Mouse (Mus musculus): ENCODE results near the gene Hsd17b12. TPM values are rescaled to one million over a fixed set of nuclear protein-coding genes. Genes with fewer than 3 reads are reported as not detected.

Gene Hsd17b12
- total RNA-seq, 2 experiments from 2014 or later: 20.0 to 20.8 TPM

DNA sequence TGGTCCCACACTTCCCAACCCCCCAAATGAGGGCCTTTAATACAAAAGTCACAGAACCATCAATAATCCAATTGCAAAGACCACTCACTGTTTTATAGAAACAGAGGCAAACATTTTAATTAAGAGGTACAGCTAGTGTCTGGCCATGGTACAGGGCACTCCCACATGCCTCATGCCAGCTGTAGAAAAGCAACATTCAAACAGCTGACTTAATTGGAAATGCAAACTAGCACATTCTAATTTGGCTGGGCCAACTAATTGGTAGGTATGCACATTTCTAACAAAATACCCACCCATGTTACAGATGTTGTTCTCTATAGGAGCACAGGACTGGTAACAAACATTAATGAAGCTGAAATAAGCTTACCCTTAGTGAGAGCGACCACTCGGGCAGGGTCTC, 54.0 kb downstream of the Hsd17b12 start:
- DNase-seq (ENCODE audit: low spot score): no peak
- intact Hi-C loops (cut with DNase I): no loop called here

DNA sequence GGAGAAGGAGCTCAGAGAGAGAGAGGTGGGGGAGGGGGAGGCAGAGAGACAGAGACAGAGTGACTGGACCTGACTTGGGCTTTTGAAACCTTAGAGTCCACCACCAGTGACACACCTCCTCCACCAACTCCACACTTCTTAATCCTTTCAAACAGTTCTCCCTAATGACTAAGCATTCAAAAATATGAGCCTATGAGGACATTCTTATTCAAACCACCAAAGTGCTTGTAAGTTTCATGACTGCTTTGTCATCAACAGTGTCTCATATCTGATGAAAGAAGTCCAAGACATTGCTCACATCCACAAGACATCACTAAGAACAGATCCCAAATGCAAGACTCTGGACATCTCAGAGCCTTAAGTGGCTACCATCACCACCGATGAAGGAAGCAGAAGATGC, 67.9 kb downstream of the Hsd17b12 start:
- no peak for DNase-seq (ENCODE audit: low spot score)
- intact Hi-C loops (cut with DNase I): no loop called here

DNA sequence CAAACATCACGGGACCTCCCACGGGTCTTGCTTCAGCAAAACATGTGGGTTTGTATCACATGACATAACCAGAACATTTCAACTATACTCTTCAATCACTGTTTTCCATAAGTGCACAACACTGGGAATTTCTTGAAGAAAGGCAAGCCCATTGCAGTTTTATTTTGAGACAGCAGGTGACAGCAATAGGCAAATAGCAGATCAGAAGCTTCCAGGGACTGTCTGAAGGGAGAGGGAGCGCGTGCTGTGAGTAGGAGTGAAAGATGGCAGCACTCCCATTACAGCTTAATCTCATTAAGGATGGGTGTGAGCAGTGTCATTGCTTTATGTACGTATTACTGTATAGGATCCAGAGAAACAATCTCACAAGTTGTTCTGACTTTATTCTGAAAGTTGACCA, 88.3 kb downstream of the Hsd17b12 start:
- DNase-seq (ENCODE audit: low spot score): no peak
- intact Hi-C loops (cut with DNase I): no loop called here

DNA sequence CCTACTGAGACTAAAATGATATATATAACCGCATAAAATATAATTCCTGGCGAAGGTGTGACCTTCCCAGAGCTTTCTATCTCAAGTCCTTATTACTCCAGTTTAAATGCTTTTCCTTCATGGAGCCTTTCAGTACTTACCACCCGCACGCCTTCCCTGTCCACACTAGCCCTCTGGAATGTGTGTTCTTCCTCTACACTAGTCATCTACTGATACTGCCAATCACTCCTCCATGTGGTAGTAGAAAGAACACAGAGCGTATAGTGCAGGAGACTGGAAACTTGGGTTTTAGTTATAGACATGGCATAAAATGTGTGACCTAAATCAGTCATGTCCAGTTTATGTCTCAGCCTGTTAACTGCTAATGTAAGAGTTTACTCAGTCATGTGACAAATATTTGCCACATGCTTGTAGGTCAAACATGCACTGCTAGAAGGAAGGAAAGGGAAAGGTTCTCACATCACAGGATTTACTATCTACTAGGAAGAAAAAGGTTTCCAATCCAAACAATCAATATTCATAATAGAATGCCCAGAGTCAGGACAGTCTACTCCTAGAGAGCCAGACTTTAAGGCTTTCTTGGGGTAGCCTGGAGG, 91.1 kb downstream of the Hsd17b12 start:
- intact Hi-C loops (cut with DNase I): no loop called here

DNA sequence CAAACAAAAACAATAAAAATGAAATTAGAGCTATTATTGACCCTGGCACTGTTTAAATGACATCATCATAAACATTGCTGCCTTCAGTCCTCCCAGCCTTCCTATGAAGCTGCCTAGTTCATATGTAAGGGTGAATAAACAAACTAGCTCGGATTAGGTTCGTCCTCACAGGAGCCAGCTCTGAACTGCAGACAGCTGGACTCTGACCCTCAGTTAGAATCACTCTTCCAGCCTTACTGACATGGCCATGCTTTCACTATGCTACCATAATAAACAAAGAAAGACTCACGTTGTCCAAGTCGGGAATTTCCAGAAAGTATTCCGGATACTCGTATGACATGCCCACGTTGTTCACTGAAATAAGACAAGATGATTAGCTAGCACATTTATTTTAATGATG, 91.6 kb downstream of the Hsd17b12 start:
- intact Hi-C loops (cut with DNase I): no loop called here
- DNase-seq (ENCODE audit: low spot score): no peak

More for the DNA sequence above, 91.1 kb downstream of the Hsd17b12 start:
- no peak for DNase-seq (ENCODE audit: low spot score)

DNA sequence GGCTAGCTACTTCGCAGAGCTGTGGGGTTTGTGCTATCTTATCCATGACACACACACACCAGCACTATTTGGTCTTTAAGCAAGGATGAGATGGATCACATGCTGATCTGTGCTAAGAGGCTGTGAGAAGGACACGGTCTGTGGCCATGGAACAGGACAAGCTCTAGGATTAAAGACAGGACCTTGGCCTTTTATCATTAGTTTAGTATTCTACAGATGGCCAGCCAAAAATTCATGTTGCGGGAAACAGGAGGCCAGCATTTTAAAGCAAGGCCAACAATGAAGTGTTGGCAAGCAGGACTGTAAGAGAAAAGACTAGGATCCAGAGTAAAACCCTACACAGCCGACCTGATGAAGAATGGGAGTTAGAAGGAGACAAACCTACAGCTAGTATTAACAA, 95.0 kb downstream of the Hsd17b12 start:
- intact Hi-C loops (cut with DNase I): no loop called here
- DNase-seq (ENCODE audit: low spot score): no peak

DNA sequence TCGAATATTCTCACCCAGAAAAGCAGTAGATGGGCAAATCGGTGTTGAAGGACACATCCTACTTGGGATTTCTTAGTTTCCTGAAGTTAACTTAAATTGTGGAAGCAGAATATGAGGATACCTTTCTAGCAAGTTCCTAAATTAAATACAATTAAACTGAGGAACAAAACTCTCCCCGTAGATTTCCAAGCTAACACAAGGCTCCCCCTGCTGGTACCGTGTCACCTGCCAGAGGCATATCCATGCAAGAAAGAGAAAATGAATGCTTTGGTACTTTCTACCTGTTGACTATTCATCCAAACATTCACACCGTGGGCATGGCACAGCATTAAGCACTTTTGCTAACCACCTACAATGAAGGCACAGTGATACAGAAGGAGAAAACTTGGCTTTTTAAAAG, 98.3 kb downstream of the Hsd17b12 start:
- intact Hi-C loops (cut with DNase I): loop anchor here (5.0 kb wide), 1 partner anchor 233 kb away; no protein-coding TSS in a partner anchor
- DNase-seq (ENCODE audit: low spot score): no peak

DNA sequence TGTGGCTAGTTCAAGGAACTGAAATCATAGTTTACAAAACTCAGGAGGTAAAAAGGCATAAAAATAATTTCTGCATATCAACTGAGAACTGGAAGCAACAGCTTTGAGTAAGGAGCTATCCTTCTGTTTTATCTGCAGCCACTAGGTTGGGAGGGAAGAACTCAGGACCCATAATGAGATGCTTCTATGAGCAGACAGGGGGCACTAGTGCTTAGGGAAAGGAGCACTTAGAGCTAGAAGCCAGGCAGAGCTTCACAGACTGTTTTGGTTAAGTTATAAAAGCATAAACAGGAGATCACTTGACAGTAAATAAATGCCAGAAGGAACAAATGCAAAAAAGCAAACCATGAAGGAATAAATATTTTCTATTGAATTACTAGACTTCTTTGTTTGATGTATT, 103.0 kb downstream of the Hsd17b12 start:
- no peak for DNase-seq (ENCODE audit: low spot score)
- intact Hi-C loops (cut with DNase I): loop anchor here (1.0 to 5.0 kb wide), 2 partner anchors 190 to 237 kb away; no protein-coding TSS in a partner anchor

DNA sequence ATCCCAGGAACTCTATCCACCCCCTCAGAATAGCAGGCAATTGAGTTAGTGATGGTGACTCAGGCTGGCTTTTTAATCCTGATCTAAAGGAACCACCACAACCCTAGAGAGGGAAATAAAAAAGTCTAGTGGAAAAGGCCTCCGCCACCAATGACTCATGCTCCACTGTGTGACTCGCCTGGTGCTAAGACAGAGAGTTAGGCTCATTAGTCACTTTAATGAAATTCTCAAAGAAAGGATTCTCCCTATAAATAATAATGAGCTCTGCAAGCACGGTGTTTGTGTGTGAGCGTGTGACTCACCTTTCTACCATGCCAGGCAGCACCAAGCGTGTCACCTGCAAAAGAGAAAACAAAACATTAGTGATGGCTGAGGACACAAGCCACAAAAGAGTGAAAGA, 105.8 kb downstream of the Hsd17b12 start:
- intact Hi-C loops (cut with DNase I): no loop called here
- no peak for DNase-seq (ENCODE audit: low spot score)

DNA sequence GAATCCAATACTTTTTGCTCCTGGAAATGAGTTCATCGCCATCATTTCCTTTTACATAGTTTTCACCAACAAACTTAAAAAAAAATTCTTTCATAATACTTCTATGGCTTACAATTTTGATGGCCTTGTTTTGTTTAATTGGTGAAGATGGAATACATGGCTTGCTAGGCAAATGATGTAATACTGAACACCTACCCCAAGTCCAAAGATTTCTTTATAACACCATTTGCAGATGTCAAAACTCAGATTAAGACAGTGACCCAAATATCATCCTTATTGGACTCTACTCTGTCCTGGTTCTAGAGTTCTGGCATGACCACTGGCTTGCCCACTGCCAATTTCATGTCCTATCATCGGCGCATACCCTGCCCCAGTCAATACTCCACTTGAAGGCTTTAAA, 106.9 kb downstream of the Hsd17b12 start:
- intact Hi-C loops (cut with DNase I): no loop called here
- no peak for DNase-seq (ENCODE audit: low spot score)

DNA sequence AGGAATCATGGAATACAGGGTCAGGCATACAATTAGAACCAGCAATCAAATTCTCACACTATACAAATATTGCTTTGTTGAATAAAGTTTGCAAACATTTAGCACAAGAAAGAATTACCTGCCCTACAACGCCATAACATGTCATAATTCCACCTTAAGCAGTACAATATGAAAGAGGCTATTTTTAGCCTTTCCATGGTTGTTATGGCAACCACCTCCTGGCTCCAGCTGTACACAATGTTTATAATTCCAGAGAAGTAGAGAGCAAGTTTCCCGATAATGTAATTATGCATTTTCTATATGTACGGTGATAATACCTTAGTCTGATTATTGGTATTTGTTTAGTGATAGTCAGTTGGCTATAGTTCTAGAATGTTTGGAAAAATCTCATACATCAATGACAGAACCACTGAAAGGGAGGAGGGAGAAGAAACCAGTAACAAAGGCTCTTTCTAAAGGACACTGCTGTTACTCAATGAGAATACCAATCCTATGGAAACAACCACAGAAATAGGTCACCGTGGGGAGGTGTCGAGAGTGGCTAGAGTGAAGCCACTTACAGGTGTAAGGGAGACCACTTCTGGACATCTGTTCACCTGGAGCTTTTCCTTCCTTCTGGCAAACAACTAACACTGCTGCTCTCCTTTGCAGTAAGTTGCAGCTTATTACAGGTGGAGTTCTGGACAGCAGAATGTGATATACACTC, 108.1 kb downstream of the Hsd17b12 start:
- intact Hi-C loops (cut with DNase I): no loop called here
- no peak for DNase-seq (ENCODE audit: low spot score)

DNA sequence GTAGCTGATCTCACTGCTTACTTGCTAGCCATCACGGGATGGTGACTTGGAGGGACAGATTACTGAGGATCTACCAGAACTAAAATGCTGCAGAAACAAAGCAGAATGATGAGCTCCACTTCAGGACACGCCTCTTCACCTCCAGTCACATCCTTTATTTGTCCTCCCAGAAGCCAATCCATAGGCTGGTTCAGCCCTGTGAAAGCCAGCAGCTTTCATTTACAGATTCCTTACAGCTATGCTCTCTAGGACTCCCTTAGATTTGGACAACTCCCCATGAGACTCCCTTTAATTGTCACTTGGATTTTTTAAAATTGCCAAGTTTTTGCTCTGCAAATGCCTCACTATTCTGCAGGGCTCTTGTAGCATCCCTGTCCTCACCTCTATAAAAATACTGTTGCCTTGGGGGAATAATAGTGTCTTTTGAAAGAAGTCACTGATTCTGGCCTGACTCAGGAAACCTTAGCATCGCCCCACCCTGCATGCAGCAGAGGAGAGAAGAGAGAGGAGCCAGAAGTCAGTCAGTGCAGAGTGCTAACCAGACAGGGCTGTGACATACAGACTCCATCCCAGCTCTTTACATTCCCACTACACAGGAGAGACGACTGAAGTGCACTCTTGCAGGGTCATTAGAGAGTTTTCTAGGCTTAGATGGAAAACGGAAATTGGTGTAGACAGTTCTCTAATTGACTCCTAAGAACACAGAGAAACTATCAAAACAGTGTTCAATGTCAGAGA, 108.9 kb downstream of the Hsd17b12 start:
- no peak for DNase-seq (ENCODE audit: low spot score)
- intact Hi-C loops (cut with DNase I): no loop called here

DNA sequence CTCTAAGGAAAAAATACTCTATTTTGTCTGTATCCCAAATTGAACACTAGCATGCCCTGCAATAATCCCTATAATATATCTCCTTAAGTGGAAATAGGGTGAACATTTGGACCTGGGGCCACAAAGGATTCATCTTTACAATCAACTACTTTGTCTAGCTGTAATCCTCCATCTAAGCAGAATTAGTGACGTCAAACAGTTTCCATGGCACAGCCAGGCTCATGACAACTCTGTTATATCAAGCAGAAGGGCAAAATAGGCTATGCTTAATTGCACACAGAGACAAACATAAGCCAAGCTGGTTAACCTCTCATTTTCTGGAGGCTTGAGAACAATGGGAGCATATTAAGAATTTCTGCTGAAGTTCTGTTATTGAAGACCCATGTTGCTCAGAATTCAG, 109.5 kb downstream of the Hsd17b12 start:
- intact Hi-C loops (cut with DNase I): no loop called here
- no peak for DNase-seq (ENCODE audit: low spot score)

DNA sequence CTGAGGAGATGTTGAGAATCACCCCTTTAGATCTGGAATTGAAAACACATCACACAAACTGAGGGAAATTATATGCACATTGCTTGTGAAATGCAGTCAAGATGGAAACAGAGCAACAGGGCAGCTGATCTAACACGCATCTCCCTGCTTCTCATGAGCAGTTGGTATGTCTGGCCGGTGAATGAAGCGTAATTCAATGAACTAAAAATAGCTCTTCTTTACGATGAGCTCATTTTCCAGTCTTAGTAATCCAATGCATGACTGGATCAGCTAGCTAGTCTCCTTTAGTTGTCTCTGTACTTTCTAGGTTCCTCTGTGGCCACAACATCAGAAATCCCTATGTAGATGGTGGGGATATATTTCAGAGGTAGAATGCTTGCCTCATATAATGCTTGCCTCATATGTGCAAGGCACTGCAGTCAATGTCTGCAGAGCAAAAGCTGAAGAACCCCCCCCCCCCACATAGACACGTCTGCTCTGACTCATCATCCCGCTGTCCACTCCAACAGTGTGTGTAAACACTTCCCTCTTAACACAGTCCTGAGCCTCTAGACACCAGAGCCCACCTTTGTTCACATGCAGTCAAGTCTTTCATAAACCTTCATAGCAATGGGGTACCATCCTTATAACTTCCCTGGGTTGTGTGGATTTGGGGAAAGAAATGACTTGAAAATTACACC, 112.2 kb downstream of the Hsd17b12 start:
- no peak for DNase-seq (ENCODE audit: low spot score)
- intact Hi-C loops (cut with DNase I): no loop called here

DNA sequence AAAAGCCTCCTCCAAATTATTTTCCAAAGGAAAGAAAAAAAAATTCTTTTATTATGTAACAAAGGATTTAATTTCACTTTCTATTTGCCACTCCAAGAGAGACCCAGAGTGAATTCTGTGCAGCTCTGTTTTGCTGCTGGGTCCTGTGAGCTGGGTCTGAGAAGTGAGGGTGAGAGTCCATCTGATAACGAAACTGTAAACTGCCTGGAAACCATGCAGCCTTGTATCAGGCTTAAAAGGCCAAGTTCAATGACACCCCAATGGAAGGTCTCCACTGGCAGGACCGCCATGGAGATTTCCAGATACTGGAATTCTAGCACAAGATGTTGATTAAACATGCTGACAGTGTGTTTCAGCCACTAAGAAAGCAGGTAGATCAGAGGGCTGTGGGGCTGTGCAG, 113.6 kb downstream of the Hsd17b12 start:
- intact Hi-C loops (cut with DNase I): no loop called here
- no peak for DNase-seq (ENCODE audit: low spot score)

DNA sequence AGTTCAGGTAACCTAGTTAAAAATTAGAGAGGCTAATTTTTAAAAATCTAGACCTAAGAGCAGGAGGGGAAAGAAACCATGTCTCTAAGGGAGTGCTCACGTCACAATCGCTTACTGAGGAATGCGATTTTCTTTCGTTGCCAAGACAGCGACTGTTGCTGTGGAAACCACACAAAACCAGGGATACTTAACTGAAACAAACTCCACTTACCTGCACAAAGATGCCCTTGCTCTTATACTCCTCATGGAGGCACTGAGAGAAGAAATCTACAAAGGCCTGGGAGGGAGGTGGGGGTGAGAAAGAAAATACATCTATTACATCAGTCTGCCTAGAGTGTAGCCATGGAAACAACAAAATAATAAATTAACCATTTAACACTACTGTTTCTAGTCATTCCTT, 114.1 kb downstream of the Hsd17b12 start:
- intact Hi-C loops (cut with DNase I): no loop called here
- DNase-seq (ENCODE audit: low spot score): no peak

DNA sequence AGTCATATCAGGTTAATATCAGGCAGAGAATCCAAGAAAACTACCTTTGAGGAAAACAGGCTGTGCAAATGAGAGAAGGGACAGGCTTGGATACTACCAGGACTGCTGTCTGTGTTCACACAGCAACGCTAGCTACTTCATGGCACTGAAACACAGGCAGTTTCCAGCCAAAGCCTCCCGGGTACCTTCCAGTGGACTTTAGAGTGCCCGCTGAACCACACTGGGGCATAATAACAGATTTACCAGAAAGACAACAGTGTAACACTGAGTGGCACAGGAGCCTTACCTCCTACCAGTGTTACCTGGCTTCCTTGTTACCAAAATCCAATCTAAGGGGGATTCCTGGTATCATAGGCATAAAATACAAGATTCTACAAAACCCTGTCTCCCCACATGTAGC, 115.3 kb downstream of the Hsd17b12 start:
- intact Hi-C loops (cut with DNase I): no loop called here
- no peak for DNase-seq (ENCODE audit: low spot score)

DNA sequence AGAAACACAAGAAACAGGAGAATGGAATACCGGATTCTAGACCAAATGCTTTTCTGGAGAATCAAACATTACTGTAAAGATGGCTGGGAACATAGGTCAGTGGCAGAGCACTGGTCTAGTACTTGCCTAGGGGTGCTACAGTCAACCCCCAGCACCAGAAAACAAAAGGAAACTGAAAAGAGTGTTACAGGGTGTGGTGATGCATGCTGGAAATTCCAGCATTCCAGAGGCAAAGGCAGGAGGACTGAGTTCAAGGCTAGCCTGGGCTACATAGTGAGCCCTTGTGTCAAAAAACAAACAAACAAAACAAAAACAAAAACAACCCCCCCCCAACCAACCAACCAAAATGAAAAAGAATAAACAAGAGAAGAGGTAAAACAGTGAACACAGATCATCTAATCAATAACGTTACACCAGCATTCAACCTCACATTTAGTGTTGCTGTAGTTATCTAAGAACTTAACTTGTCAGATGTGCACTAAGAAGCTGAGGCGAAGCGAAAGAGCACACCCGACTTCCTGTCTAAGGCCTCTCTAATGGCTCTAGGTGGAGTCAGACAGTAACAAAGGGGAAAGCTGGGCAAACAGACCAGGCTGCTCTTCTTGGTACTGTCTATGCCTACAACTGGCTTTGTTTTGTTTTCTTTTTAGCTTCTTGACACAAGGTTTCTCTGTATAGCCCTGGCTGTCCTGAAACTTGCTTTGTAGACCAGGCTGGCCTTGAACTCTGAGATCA, 117.2 kb downstream of the Hsd17b12 start:
- intact Hi-C loops (cut with DNase I): no loop called here
- no peak for DNase-seq (ENCODE audit: low spot score)

DNA sequence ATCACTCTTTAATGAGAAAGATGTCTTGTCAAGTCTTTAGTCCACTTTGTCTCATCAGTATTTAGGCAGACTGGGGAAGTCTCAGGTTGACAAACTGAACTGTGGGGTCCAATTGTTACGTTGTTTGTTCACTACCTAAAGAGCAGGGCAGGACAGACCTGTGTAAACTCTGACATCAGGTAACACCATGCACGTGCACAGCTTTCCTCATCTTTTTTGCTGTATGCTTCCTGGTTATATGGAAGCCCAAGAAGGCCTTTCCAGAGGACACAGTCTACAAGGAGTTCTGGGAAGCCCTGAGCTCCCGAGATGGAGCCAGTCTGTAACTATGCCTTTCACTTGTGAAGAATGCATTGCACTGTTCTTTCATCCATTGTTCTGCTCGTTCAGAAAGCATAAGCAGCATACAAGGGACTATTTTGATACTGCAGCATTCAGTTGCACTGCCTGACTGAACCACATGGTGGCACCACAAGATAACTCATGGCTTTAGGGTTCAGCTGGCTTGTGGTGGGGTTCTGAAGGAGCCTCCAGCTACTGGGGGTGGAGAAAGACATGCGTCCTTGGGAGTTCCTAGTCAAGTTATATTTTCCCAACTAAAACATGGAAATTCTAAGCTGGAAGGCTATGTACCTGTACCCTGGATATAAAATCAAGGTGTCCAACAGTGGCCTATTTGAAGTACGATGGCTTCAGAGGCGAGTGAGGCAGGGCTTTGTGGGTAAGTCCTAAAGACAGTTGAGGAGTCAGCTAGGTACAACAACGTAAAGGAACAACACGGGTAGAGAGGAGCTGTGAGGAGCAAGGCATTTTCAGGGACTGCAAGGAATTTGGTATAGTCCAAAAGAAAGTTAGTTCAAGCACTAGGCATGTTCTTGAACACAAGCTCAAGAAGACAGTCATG, 122.1 kb downstream of the Hsd17b12 start:
- DNase-seq (ENCODE audit: low spot score): no peak
- intact Hi-C loops (cut with DNase I): loop anchor here (5.0 kb wide), 2 partner anchors 212 to 257 kb away; no protein-coding TSS in a partner anchor

Measured in heart, postnatal 25 days (tissue).